Mouse (Mus musculus): ENCODE measurements around the gene Ddah2.

Ddah2 gene

DNA sequence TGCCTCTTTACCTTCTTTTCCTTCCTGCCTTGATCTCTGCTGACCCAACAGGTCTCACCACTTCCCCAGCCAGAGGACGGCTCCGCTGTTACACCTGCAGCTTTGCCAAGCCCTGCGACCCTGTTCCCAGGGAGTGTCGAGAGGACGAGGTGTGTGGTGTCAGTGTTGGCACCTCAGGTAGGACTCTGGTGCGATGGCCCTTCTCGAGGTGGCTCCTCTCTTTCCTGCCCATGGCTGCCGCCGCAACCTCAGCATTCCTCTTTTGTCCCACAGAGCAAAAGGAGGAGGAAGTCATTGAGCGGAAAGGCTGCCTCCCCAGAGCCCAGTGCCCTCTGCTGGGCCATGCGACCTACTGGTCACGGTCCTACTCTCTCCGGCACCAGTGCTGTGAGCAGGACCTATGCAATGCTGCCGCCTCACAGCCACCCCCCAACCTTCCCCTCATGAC, 19.0 kb downstream of the Ddah2 start, which contains the start of gene Ly6g6d:
TSS of gene Ly6g6d (minus strand) at position 280 of the 448 bp plus-strand sequence.
- no peak for DNase-seq (ENCODE audit: low read depth)

DNA sequence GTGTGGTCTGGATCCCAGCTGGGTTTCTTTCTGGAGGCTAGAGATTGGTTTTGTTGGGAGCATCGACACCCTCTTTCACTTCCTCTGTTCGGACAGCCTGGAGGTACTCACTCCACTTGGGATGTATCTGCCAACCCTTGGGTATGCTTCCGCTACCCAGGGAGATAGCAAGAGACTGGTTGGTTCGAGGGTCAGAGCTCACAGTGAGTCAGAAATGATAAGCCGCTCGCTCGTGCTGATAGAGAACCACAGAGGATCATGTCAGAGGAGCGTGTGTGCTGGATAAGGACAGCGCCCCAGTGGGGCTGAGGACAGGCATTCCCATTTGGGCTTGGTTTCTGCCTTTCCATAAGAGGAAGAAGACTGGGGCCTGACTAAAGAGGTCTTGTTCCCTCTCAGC, 20.9 kb downstream of the Ddah2 start:
- DNase-seq (ENCODE audit: low read depth), result peak; percentile 70

DNA sequence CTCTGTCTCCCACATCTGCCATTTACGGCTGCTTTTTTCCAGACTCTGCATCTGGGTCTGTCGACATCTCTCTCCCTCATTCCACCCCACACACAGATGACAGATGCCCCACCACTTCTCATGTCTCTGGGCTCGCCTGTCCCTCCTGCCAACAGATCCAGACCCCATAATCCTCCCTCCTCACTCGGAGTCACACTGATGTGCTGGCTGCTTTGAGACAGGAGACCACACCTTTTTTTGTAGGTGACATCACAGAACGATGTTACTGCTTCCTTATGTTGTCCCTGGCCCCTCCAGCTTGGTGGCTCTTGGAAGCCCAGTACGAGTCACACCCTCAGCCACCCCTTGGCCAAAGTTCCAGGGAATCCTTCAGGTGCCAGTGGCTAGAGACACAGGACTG, 21.4 kb downstream of the Ddah2 start:
- no peak for DNase-seq (ENCODE audit: low read depth)

DNA sequence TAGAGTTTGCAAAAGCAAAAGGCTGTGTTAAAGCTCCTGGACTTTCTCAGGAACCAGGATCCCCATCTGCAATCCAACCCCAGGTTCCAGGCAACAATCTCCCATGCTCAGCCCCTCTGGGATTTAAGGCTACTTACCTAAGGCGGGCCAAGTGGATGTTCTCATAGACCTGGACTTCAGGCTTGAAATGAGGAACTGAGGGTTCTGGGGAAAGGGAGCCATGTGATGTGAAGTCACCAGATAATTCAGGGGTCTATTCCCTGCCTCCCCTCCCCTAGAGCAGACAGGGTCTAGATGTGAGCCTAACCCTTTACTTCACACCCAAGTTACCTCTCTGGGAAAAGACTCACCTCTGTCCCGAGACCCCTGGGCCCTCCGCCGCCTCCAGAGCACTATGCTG, 21.9 kb downstream of the Ddah2 start:
- no peak for DNase-seq (ENCODE audit: low read depth)

DNA sequence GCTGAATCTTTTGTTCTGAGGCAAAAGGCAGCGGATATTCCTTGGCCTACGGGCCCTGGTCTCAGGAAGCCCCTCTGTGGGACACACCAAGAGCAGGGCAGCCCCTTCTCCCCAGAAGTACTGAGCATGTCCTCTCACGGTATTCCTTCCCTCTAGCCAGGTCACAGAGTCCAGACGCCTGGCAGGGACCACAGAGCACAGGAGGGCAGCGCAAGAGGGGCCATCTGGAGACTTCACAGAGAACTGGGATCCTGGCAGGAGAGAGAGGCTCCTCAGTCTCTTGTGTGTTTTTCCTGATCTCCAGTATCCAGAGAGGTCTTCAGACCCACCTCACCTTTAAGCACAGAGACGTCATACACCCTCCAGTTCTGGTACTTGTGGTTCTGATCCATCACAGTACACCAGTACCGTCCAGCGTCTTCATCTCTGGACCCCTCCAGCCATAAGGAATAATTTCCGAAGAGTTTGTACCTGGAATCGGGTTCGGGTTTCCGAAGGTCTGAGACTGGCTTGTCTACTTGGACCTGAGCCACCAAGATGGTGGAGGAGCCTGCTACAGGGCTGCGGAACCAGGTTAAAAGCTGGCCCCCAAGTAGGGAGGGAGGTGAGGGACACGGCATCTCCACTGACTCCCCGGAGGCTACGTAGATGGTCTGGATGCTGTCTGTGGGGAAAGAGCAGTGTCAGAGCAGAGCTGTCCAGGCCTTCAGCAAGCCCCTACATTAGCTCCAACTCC, 24.2 kb downstream of the Ddah2 start:
- DNase-seq (ENCODE audit: low read depth), result no peak

DNA sequence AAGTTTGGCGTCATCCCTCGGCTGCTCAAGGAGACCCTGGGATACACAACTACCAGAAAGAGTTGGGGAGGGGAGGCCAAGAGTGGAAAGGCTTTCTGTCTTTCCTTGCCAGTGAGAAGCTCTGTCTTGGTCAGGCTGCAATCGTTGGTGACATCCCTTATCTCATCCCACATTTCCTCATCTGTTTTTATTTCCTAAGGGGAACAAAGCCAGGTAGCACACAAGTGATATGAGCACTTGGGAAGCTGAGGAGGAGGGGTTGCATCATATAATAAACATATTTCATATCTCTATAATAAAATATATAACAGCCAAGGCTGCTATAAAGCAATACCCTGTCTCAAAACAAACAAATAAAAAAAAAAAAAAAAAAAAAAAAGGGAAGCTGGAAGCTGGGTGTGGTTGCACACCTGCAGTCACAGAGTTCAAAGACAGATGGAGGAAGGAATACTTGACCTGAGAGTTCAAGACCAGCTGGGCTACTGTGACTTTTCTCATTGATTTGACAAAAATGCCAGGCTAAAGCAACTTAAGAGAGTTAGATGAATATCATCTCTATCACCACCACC, 25.2 kb downstream of the Ddah2 start:
- no peak for DNase-seq (ENCODE audit: low read depth)

DNA sequence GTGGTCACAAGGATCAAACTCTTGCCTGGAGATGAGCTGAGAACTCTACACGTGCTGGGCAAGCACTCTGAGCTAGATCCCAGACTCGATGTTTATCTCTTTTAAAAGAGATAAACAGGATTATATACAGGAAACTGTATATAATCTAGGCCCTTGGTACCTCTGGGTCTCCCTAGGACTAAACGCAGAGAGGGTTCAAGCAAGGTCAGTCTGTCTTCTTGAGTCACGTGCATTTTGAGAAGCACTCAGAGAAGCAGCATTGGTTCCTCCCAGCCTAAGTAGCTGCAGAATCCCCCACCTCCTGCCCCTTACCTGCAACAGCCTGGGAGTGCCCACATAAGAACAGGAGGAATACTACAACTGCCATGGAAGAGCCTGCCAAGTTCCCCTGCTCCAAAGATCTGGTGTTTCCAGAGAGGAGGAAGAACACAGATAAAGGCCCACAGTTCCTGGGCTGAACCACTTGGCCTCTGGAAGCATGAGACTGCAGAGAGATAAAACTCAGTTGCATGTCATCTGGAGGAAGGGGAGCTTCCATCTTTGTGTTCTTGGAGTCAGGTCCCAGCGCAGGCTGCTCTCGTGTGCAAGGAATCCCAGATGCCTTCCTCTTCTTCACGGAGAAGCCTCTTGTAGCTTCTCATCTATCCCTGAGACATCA, 26.5 kb downstream of the Ddah2 start, which contains the start of gene Ly6g6f:
TSS of gene Ly6g6f (minus strand) at position 403 of the 658 bp plus-strand sequence.
- no peak for DNase-seq (ENCODE audit: low read depth)

DNA sequence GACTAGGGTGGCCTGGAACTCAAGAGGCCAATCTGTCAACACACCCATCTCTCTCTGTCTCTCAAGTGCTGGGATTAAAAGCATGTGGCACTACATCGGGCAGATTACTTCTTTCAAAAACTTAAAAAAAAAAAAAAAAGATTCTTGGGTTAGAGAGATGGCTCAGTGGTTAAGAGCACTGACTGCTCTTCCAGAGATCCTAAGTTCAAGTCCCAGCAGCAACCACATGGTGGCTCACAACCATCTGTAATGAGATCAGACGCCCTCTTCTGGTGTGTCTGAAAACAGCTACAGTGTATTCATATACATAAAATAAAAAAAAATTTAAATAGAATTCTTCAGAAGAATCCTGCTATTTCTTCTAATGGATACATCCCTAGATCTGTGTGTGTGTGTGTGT, 29.3 kb downstream of the Ddah2 start:
- no peak for DNase-seq (ENCODE audit: low read depth)

DNA sequence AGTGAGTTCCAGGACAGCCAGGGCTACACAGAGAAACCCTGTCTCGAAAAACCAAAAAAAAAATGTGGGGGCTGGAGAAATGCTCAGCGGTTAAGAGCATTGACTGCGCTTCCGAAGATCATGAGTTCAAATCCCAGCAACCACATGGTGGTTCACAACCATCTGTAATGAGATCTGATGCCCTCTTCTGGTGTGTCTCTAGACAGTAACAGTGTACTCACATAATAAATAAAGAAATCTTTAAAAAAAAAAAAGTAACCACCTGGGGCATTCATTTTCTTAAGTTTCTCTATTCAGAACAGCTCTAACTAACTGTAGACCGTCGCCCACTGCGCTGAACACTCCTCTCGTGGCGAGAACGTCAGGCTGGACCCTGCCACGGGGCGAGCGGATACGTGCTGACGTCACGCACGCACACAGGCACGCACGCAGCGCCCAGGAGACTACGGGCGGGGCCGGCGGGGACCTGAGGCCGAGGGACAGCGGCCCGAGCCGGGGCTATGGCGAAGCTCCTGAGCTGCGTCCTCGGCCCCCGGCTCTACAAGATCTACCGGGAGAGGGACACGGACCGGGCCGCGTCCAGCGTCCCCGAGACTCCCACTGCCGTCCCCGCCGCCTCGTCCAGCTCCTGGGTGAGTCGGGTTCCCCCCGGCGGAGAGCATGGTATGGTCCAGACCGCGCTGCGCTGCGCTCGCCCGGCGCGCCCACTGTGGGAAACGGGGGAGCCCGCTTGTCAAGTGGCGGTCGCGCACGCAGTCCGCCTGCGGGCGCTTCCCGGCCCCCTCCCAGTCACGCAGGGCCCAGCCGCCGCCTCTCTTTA, 30.2 kb downstream of the Ddah2 start, which contains the start of gene Abhd16a:
TSS of gene Abhd16a (plus strand) at position 439 of the 820 bp plus-strand sequence.
- peak; percentile 84 for DNase-seq (ENCODE audit: low read depth)

DNA sequence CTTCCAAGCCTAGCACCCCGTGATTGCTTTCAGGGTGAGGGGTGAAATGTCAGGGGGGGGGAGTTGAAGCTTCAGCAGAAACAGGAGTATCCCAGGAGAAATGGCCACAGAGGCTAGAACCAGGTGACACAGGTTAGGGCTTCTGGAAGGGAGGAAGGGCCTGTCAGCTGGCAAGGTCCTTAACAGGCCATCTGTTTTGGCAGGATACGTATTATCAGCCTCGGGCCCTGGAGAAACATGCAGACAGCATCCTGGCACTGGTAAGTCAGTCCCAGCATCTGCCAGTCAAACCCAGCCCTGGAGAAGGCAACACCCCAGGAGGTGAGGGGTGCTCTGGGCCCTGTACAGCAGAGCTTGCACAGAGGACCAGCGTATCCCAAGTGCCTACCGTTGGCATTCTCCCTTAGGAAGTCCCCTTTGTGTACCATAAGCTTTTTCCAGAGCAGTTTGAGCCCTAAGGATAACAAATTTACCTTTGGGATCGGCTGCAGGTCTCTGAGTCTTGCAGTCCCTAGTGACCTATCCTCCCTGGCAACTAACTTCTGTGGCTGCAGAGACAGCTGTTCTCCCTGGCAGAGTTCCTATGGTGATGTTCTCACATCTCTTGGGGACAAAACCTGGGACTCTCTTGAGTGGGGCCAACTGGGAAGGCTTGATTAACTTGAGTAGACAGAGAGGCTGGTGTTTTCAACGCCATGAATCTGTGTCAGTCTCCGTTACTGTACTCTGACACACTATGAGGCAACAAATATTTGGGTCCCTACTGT, 31.5 kb downstream of the Ddah2 start:
- DNase-seq (ENCODE audit: low read depth), result no peak

DNA sequence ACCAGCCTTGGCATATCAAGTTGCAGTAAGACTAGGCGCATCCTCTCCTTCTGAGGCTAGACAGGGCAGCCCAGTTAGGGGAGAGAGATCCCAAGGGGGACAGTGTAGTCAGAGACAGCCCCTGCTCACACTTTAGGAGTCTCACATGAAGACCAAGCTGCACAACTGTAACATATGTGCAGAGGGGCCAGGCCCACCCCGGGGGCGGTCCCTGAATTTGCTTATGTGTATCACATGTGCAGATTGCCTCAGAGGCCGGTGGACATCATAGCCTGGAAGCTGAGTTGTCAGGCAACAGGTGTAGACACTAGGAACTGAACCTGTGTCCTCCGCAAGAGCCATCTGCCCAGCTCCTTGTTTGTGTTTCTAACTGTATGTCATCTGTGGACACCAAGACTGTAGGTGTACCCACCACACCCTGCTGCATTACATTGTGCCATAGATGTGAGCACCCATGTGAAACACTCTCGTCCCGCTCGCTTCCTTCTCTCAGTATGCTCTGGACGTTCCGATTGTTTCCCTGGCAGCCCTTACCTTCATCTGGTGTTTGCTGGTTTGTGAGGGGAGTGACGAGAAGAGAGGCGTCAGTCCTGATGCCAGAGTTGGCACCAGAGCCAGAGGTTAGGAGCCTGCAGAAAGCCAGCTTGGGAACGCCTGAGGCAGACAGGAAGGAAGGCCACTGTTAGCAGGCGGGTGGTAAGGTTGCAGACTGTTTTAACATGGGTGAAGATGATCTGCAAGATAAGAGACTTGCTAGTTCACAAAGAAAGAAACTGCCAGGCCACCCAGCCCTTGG, 33.8 kb downstream of the Ddah2 start:
- no peak for DNase-seq (ENCODE audit: low read depth)

DNA sequence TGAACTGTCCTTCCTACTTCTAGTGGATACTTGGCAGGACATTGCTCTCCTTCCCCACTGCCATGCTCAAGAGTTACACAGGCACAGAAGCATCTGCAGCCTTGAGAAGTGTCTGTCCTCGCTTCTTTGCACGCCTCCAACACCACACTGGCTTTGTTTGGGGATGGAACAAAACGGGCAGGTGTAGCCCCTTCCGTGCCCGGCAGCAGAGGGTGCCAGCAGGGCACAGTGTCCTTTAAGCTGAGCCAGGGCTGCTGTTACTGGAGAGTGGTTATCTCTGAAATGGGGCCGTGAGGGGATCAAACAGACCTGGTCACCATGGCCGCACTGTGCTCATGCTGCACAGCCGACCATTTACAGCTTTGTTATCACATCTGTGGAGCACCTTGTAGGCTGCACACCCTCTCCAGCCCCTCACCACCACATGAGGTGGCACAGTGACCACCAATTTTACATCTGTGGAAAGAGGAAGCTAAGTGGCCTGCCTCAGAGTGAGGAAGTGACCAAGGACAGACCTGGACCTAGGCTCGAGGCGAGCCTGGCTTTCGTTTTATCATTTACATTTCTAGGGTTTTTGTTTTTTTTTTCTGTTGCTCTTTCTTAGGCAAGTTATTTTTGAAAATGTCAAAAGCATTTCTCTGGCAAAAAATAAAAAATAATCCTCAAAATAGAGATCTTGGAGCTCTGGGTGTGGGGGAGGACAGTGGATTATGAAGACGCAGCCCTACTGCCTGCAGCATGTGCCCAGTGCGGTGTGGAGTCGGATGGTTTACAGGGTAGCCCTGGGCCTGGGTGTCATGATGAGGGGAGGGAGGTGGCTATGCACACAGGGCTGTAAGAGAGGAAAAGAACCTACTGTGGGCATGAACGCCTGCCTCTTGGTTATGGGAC, 35.9 kb downstream of the Ddah2 start:
- no peak for DNase-seq (ENCODE audit: low read depth)

DNA sequence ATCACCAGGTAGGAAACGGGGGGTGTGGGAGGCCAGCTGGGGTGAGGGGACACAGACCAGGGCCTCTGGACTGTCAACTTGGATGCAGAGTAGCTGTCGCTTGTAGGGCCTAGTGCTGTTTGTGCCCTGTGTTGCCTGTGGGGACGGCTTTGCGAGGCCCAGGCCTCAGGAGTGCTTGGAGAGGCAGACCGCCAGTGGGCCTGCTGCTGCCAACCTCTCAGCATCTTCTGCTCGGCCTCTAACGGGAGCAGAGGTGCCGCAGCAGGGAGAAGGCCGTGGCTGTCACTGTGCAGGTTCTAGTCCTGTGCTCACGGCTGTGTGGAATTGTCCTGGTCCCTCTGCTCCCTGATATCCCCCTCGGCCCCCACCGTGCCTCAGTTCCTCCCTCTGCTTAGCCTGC, 37.8 kb downstream of the Ddah2 start:
- DNase-seq (ENCODE audit: low read depth), result no peak

DNA sequence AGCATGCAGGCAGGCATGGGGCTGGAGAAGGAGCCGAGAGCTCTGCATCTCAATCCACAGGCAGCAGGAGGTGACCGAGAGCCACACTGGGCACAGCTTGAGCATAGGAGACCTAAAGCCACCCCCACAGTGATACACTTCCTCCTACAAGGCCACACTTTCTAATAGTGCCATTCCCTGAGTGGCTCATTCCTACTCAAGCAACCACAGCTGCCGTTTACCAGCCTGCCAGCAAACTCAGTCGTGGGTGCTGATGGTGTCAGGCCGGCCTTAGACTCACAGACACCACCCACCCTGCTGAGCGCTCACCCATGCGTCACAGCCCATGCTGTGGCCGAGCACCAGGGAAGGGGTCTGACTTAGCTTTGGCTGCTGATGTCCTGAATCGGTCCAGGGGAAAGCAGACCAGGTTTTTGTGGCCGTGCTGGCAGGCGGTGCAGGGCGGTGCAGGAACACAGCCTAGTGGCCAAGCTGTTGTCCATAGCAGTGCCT, 38.4 kb downstream of the Ddah2 start:
- no peak for DNase-seq (ENCODE audit: low read depth)

DNA sequence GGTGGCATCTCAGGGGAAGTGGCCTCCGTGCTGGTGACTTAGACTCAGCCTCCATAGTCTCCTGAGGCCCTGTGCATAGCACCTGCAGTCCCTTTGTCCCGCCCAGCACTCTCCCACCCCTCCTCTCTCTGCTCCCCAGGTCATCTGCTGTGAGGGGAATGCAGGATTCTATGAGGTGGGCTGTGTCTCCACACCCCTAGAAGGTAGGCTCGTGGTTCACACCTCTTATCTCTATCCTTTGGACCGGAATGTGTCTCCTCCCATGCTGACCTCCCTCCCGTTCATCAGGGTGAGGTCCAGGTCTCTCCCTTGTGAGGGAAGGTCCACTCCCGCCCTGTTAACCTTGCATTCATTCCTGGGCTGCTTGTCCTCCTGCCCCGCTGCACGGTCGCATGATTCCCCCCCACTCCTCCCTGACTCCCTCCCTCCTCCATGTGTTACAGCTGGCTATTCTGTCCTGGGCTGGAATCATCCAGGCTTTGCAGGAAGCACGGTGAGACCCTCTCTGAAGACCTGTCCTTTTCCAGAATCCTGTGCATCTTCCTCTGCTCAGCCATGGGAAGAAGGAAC, 41.4 kb downstream of the Ddah2 start:
- DNase-seq (ENCODE audit: low read depth), result no peak

DNA sequence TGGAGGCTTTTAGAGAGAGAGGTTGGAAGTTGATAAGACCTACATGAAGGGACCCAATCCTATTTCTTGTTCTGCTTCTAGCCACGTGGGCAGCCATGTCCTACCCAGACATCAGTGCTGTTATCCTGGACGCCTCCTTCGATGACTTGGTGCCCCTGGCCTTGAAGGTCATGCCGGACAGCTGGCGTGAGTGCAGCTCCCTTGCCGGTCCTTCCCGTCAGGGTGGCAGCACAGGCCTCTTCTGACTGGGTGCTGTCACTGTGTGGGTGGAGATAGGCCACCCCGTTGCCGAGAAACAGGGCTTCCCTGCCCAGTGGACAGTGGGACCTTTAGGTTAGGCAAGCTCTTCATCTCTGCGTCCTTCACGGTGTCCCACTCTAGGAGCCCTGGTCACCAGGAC, 42.3 kb downstream of the Ddah2 start:
- DNase-seq (ENCODE audit: low read depth), result no peak

DNA sequence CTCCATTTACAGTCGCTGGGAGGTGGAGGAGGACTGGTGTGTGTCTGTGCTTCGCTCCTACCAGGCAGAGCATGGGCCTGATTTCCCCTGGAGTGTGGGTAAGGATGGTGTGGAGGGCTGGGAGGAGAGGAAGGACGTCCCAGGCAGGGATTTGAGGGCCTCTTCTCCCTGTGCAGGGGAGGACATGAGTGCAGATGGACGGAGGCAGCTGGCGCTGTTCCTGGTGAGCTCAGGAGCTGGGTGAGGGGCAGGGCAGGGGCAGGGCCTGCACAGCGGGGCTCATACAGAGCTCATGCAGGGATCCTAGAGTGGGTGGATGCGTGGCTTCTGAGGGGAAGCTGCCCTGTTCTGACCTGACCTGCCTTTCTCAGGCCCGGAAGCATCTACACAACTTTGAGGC, 43.5 kb downstream of the Ddah2 start:
- no peak for DNase-seq (ENCODE audit: low read depth)

DNA sequence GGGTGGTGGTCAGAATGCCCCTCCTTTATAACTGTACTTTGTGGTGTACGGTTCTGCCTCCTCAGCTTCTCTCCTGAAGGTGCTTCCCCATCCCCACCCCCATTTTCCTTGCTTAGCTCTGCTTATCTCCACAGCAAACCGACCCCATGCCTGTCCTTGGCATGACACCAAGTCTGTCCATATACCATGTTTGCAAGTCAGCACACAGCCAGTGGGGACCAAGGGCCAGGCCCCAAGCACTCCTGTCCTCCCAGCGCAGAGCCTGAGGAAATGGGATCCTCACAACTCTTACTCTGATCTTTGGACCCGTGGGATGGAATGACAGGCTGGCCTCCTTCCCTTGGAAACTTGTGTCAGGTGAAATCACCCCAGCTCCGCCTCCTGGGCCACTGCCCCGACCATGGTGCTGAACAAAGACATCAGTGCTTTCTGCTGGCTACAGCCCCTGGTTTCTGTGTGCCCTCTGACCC, 44.4 kb downstream of the Ddah2 start:
- no peak for DNase-seq (ENCODE audit: low read depth)

DNA sequence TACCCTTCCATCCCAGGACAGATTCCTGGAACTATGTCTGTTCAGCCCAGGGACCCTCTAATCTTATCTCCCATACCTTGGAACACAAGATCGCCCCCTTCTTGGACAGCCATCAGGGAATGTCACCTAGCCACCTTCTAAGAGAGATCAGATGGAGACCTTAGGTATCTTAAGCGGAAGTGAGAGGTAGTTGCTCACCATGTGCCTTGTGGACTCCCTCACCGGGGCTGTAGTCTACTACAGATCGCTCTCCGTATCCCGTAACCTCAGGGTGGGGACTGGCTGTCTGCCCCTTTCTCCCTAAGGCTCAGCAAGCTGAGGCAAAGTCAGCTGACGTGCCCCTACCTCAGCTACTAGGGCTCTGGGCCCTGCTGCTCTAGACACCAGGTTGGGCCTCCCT, 45.2 kb downstream of the Ddah2 start:
- no peak for DNase-seq (ENCODE audit: low read depth)

Measured in c-Kit-positive CD71-positive TER-119-negative erythroid progenitor cells, embryonic 14.5 days (primary cell).